Mouse (Mus musculus): ENCODE results near the gene Celsr1. TPM values are rescaled to one million over a fixed set of nuclear protein-coding genes. Genes with fewer than 3 reads are reported as not detected.

The Celsr1 gene
- total and polyA plus RNA-seq, 2 experiments = 2.4 to 11.5 TPM

DNA sequence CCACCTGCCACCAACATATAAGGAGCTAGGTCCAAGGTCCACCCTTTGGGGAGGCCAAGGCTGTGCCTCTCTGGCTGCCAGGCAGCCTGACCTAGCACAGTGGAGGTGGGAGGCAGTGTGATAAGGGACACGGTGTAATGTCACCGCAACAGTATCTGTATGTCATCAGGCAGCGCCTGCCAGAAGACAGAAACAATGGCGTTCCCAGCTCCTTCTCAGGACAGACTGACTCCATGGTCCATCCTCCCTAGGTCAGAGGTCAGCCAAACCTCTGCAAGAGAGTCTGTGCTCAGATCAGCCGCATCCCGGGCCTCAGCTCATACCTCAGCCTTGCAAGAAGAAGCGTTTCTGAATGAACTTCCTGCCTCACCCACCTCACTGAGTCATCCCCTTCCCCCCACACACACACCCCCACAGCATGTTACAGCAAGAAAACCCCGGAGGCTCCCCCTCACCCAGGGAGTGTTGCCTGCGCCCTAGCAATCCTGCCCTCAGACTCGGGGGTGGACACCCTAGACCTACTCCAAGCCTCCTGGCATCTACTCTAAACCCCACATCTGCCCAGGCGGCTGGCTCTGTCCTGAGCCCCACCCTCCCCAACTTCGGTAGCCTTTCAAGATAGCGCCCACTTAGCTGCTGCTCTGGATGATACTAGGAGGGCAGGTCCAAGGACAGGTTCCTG is 17.6 kb downstream of the Celsr1 start:
- no peak for TF ChIP-seq POLR2A (IDR thresholded peaks at IDR 0.05; ENCODE audit: extremely low read depth, insufficient read depth, low read length)
- no peak for TF ChIP-seq CTCF (IDR thresholded peaks at IDR 0.05; ENCODE audit: low read depth, low read length)
- Histone ChIP-seq H3K79me2 (ENCODE audit: control insufficient read depth, insufficient read depth, low read length) (no peaks in the 10 kb centered on the region), H3K4me1 (ENCODE audit: control insufficient read depth, insufficient read depth, low read length) (no peaks in the 10 kb centered on the region), H3K27ac (replicated peaks; ENCODE audit: insufficient read depth, low read depth, low read length) (no peak overlapping the region), H3K36me3 (ENCODE audit: control insufficient read depth, insufficient read depth, low read length) (no peaks in the 10 kb centered on the region), H3K4me3 (ENCODE audit: insufficient read depth, low read depth, low read length) (no peak overlapping the region), H3K27me3 (ENCODE audit: control insufficient read depth, insufficient read depth, low read length) (no peaks in the 10 kb centered on the region), H3K9ac (ENCODE audit: low read depth, low read length) (no peak overlapping the region)
- 50% methylated on average over 13 of the region's 13 CpGs for WGBS
- DNase-seq (ENCODE audit: extremely low read depth, low read depth, low spot score) = no peak

DNA sequence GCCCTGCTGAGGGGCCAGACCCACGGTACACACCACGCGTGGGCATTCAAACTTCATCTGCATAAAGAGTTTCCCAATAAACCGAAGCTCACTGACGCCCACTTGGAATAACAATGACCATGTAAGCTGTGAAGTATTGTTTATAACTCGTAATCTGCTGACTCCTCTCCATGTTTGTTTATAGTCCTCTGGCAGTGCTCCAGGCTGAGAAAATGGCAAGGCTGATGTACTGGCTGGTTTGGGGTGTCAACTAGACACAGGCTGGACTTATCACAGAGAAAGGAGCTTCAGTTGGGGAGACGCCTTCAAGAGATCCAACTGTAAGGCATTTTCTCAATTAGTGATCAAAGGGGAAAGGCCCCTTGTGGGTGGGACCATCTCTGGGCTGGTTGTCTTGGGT is 18.6 kb downstream of the Celsr1 start:
- WGBS = 81% methylated on average over 7 of the region's 7 CpGs

DNA sequence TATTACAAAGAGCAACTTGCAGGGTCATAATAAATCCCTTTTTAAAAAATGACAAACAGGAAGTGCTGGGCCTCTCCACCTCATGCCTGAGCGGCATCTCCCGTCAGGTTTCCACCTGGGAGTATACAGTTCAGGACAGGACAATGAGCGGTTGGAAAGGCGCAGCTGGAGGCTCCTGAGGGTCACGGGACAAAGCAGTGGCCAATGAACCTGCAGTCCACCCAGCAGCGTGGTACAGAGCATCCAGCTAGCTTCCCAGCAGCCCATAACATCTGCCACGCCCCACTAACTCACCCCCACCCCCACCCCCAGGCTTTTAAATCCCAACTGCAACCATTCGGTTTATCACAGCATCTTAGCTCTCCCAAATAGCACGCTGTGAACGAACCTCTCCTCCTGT is 19.9 kb downstream of the Celsr1 start:
- no peaks in the 10 kb centered on the region for H3K36me3 ChIP-seq (ENCODE audit: control insufficient read depth, insufficient read depth, low read length)
- H3K9ac ChIP-seq (ENCODE audit: low read depth, low read length) = no peak overlapping the region
- H3K79me2 ChIP-seq (ENCODE audit: control insufficient read depth, insufficient read depth, low read length) = no peaks in the 10 kb centered on the region
- no peak for DNase-seq (ENCODE audit: extremely low read depth, low read depth, low spot score)
- 64% methylated on average over 10 of the region's 10 CpGs for WGBS
- H3K4me3 ChIP-seq (ENCODE audit: insufficient read depth, low read depth, low read length) = no peak overlapping the region
- no peak for TF ChIP-seq CTCF (IDR thresholded peaks at IDR 0.05; ENCODE audit: low read depth, low read length)
- no peak for TF ChIP-seq POLR2A (IDR thresholded peaks at IDR 0.05; ENCODE audit: extremely low read depth, insufficient read depth, low read length)
- no peak overlapping the region for H3K27ac ChIP-seq (replicated peaks; ENCODE audit: insufficient read depth, low read depth, low read length)
- no peaks in the 10 kb centered on the region for H3K4me1 ChIP-seq (ENCODE audit: control insufficient read depth, insufficient read depth, low read length)
- no peaks in the 10 kb centered on the region for H3K27me3 ChIP-seq (ENCODE audit: control insufficient read depth, insufficient read depth, low read length)

More for the DNA sequence above, 18.6 kb downstream of the Celsr1 start:
- TF ChIP-seq CTCF (IDR thresholded peaks at IDR 0.05; ENCODE audit: low read depth, low read length) = no peak
- H3K36me3 ChIP-seq (ENCODE audit: control insufficient read depth, insufficient read depth, low read length) = no peaks in the 10 kb centered on the region
- H3K27me3 ChIP-seq (ENCODE audit: control insufficient read depth, insufficient read depth, low read length) = no peaks in the 10 kb centered on the region
- no peak overlapping the region for H3K27ac ChIP-seq (replicated peaks; ENCODE audit: insufficient read depth, low read depth, low read length)
- H3K79me2 ChIP-seq (ENCODE audit: control insufficient read depth, insufficient read depth, low read length) = no peaks in the 10 kb centered on the region
- DNase-seq (ENCODE audit: extremely low read depth, low read depth, low spot score) = no peak
- H3K4me1 ChIP-seq (ENCODE audit: control insufficient read depth, insufficient read depth, low read length) = no peaks in the 10 kb centered on the region
- H3K4me3 ChIP-seq (ENCODE audit: insufficient read depth, low read depth, low read length) = no peak overlapping the region
- H3K9ac ChIP-seq (ENCODE audit: low read depth, low read length) = no peak overlapping the region

DNA sequence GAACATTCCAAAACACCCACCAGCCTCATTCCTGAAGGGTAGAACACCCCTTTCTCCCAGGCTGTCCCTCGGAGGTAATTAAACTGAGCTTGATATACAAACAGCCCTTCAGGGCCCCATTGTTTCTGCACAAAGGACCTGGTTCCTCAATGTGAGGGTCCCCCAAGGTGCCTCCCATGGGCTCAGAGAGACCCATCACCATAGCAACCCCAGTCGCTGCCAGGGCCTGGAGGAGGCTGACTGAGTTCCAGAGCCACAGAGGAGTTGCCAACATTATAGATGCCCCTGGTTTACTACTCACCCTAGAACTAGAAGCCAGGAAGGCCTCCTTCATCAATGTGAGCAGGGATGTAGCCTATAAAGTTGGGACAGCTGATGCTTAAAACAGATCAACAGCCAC is 20.4 kb downstream of the Celsr1 start:
- no peak for DNase-seq (ENCODE audit: extremely low read depth, low read depth, low spot score)
- Histone ChIP-seq H3K9ac (ENCODE audit: low read depth, low read length) (no peak overlapping the region), H3K4me3 (ENCODE audit: insufficient read depth, low read depth, low read length) (no peak overlapping the region), H3K27me3 (ENCODE audit: control insufficient read depth, insufficient read depth, low read length) (no peaks in the 10 kb centered on the region), H3K27ac (replicated peaks; ENCODE audit: insufficient read depth, low read depth, low read length) (no peak overlapping the region), H3K79me2 (ENCODE audit: control insufficient read depth, insufficient read depth, low read length) (no peaks in the 10 kb centered on the region), H3K4me1 (ENCODE audit: control insufficient read depth, insufficient read depth, low read length) (no peaks in the 10 kb centered on the region), H3K36me3 (ENCODE audit: control insufficient read depth, insufficient read depth, low read length) (no peaks in the 10 kb centered on the region)
- TF ChIP-seq CTCF (IDR thresholded peaks at IDR 0.05; ENCODE audit: low read depth, low read length) (no peak), POLR2A (IDR thresholded peaks at IDR 0.05; ENCODE audit: extremely low read depth, insufficient read depth, low read length) (no peak)
- WGBS = 70% methylated on average over 2 of the region's 2 CpGs

DNA sequence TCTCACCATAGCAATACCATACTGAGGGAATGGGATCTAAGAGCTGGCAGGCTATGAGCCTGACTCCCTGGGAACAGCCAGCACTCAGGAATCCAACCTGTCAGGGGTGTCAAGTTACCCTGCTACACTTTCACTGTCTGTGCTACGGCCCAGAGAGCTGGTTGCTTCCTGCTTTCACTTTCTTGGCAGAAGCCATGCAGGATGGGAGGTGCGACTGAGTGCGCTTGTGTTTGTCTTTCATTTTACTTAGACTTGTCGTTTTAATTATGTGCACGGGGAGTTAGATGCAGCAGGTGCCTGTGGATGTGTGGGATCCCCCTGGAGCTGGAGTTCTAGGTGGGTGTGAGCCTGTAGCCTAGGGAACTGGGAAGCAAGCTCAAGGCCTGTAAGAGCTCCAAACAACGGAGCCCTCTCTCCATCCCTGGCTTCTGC is 25.9 kb downstream of the Celsr1 start:
- H3K27ac ChIP-seq (replicated peaks; ENCODE audit: insufficient read depth, low read depth, low read length) = no peak overlapping the region
- WGBS = 41% methylated on average over 6 of the region's 6 CpGs
- TF ChIP-seq POLR2A (IDR thresholded peaks at IDR 0.05; ENCODE audit: extremely low read depth, insufficient read depth, low read length) (no peak), CTCF (IDR thresholded peaks at IDR 0.05; ENCODE audit: low read depth, low read length) (no peak)
- H3K36me3 ChIP-seq (ENCODE audit: control insufficient read depth, insufficient read depth, low read length) = no peaks in the 10 kb centered on the region
- H3K4me3 ChIP-seq (ENCODE audit: insufficient read depth, low read depth, low read length) = no peak overlapping the region
- H3K27me3 ChIP-seq (ENCODE audit: control insufficient read depth, insufficient read depth, low read length) = no peaks in the 10 kb centered on the region
- H3K9ac ChIP-seq (ENCODE audit: low read depth, low read length) = no peak overlapping the region
- no peaks in the 10 kb centered on the region for H3K79me2 ChIP-seq (ENCODE audit: control insufficient read depth, insufficient read depth, low read length)
- H3K4me1 ChIP-seq (ENCODE audit: control insufficient read depth, insufficient read depth, low read length) = no peaks in the 10 kb centered on the region; the same call in 1 of the 2 replicates
- no peak for DNase-seq (ENCODE audit: extremely low read depth, low read depth, low spot score)

GRCm38 (mm10) chr15:86005691-86006525 is 27.7 kb downstream of the Celsr1 start:
- H3K36me3 ChIP-seq (ENCODE audit: control insufficient read depth, insufficient read depth, low read length) = no peaks in the 10 kb centered on the region
- H3K4me3 ChIP-seq (ENCODE audit: insufficient read depth, low read depth, low read length) = no peak overlapping the region
- no peak for DNase-seq (ENCODE audit: extremely low read depth, low read depth, low spot score)
- H3K27me3 ChIP-seq (ENCODE audit: control insufficient read depth, insufficient read depth, low read length) = no peaks in the 10 kb centered on the region
- WGBS = 53% methylated on average over 11 of the region's 11 CpGs
- TF ChIP-seq CTCF (IDR thresholded peaks at IDR 0.05; ENCODE audit: low read depth, low read length) (no peak), POLR2A (IDR thresholded peaks at IDR 0.05; ENCODE audit: extremely low read depth, insufficient read depth, low read length) (no peak)
- H3K9ac ChIP-seq (ENCODE audit: low read depth, low read length) = no peak overlapping the region
- H3K27ac ChIP-seq (replicated peaks; ENCODE audit: insufficient read depth, low read depth, low read length) = no peak overlapping the region
- no peaks in the 10 kb centered on the region for H3K79me2 ChIP-seq (ENCODE audit: control insufficient read depth, insufficient read depth, low read length)
- no peaks in the 10 kb centered on the region; the same call in 1 of the 2 replicates for H3K4me1 ChIP-seq (ENCODE audit: control insufficient read depth, insufficient read depth, low read length)
